Mouse (Mus musculus): ENCODE measurements at regions not wholly inside any gene's neighbourhood (a gene's known extent, or its start where the extent isn't known, plus 50 kb on each side); places are given as distances from the start of the nearest gene placed in this dataset.
"Not testable (repeated sequence)": the region's sequence is repeated elsewhere in the genome, so short reads cannot be mapped to it uniquely, and the experiment has no call there.

DNA sequence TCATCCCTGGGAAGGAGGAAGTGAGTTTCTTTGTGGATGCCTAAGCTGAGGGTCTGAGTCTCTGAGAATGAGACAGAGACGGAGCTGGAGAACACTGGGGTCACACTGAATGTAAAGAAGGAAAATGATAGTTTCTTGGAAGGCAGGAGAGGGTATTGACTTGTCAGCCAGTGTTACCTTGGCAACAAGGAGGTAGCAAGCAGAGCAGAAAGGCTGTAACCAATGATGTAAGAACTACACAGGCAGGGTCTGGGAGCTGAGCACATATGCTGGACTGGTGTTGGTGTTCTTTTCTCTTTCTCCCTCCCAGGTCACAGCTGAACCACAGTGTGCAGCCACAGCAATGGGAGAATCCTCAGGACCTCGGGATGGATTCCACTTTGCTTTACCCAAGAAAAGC lies 75.5 kb upstream of the 1110032F04Rik start:
- in situ Hi-C loops (cut with MboI, MseI), result no loop called here

DNA sequence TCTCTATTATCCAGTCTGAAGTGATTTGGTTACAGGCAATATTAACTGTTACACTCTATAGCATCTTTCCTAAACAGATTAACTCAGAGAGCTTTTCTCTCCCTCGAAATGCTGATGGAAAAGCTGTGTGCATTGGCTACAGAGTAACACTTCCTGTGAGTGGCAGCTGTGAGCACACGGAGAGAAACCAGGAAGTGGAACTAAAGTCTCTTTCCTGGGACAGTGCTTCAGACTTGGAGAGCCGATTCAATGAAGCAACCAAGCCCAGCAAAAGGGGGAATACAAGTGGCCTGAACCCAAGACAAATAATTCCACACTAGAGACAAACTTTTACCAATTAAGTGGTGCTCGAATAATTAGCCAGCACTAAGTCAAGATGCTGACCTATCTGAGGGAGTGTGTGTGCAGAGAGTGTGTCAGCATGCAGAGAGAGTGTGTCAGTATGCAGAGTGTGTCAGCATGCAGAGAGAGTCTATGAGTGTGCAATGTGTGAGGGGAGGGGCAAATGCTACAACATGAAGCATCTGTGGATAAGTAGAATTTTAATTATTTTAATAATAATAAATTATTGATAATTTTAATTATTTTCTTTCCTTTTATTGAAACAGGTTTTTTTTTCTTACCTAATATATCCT lies 74.9 kb upstream of the 1110032F04Rik start:
- in situ Hi-C loops (cut with MboI, MseI), result no loop called here

DNA sequence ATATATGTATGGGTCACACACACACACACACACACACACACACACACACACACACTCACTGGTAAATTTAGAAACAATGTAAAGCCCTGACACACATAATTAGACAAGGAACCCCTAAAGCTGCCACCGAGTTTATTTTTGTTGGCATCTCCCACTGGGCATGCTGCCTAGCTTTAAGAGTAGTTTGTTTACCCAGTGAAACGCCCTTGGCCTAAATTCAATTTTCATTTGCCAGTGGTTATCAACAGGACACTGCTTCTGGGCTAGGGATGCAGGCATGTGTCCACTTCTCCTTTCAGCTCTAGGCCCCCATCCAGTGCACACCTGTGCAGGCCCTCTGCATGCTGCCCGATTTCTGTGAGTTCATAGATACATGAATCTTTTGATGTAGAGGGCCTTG lies 73.7 kb upstream of the 1110032F04Rik start:
- in situ Hi-C loops (cut with MboI, MseI), result no loop called here

DNA sequence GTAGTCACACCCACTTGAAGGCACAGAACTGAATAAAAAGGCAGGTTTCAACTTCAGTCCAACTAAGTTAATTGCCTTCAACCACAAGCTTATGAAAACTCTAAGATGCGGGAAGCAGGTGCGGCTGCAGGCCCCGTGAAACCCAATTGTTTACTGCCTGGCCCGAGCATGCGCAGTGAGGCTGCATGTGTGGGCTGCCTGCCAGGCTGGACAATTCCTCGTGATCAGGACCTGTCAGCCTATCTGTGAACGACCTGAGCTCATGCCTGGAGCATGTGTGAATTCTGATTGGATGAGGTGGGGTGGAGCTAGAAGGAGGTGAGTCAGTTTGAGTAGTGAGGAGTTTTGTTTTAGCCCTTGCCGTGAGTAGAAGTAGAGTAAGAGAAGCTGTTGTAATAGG lies 71.0 kb upstream of the 1110032F04Rik start:
- in situ Hi-C loops (cut with MboI, MseI), result not testable (repeated sequence)

DNA sequence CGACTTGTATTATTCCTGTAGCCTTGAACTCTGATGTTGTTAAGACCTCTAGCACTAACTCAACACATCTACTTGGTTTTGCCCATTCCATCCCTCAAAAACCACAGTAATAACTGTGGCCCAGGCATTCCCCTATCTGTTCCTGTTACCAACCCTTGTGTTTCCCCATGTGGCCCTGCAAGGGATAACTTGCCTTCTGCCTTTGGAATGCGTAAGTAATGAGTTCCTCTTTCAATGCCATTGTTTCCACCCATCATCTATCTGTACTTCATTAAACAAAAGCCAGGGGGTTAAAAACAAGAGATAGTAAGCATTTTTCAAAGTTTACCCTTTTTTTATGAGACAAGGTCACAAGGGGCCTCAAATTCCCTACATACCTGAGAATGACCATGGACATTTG lies 60.5 kb upstream of the 1110032F04Rik start:
- in situ Hi-C loops (cut with MboI, MseI), result no loop called here

DNA sequence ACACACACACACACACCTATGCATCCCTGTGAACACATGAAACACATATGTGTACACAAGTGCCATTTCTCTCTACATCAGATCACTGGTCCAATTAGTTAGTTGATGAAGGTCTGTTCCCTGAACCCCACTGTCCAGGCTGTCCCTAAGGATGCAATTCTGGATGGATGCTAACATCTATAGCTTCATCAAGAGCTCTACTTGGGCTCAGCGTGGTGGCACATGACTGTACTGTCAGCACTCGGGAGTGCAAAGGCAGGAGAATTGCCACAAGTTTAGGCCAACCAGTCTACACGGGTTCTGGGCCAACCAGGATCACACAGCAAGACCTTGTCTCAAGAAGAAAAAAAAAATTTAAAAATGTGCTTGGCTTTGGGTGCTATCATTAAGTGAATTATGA lies 55.9 kb upstream of the 1110032F04Rik start:
- in situ Hi-C loops (cut with MboI, MseI), result no loop called here

DNA sequence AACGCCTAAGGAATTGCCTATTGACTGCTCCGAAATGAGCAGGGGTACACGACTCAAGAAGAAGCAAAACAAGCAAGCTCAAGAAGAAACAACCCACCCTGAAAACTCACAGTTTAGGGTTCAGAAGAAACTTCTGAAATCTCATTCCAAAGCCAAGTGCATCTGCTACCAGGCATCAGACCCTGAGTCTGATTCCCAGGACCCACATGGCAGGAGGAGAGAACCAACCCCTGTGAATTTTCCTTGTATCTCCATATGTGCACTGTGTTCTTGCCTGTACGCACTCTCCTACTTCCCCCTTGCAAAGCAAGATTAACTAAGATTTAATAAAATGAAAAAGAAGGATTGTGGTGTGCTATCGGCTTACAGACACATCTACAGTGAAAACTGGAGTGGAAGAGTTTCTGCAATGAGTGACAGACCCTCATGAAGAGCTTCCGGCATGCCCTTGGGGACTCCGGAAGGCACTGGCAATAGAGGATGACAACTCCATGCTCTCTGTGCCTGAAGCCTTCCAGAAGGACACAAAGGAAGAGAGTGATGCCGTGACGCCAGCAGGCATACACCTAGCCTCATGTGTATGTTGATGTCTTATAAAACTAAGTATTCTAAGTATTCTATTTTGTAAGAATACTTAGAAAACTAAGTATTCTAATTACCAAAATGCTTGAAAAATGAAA lies 55.2 kb upstream of the 1110032F04Rik start:
- in situ Hi-C loops (cut with MboI, MseI), result no loop called here

DNA sequence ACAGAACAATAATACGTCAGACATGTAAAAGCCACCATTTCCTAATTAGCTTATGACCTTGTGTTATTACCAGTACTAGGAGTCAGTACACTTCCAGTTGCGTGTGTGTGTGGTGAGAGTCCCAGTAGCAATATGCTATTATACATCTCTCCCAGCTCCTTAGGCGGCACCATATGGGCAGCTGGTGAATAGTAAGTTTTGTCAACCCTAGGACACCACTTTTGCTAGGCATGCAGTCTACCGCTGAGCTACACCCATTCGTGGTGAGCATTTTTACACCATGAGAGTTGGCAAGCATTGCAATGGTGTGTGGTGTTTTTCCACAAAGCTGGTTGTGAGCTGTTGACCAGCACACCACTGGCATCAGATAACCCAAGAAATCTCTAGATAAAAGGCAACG lies 53.8 kb upstream of the 1110032F04Rik start:
- in situ Hi-C loops (cut with MboI, MseI), result no loop called here

DNA sequence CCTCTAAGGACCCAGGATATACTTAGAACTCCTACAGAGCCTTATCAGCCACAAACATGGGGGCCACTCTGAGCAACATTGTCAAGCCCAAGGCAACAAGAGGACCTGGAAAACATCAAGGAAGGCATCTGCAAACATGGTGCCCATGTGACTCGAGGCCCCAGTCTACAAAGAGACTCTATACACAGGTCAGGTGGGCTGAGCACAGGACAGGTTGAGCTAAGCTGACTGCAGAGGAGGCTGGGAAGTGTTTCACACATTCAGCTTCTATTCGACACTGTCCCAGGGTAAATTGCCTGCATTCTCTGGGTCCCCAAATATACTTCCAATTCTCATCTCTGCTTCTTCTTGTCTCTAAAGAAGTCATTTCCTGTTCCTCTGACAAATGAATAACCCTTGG lies 52.1 kb upstream of the 1110032F04Rik start:
- in situ Hi-C loops (cut with MboI, MseI), result no loop called here

Data from T-helper 1 cell (primary cell).